Mouse (Mus musculus): ENCODE results near the gene Tprkb. TPM values are rescaled to one million over a fixed set of nuclear protein-coding genes. Genes with fewer than 3 reads are reported as not detected.
"Not testable (repeated sequence)": the region's sequence is repeated elsewhere in the genome, so short reads cannot be mapped to it uniquely, and the experiment has no call there.

Tprkb gene
- total RNA-seq (2022), result 10 to 100 TPM; 12.3 to 14.6 (median 13.8) TPM

DNA sequence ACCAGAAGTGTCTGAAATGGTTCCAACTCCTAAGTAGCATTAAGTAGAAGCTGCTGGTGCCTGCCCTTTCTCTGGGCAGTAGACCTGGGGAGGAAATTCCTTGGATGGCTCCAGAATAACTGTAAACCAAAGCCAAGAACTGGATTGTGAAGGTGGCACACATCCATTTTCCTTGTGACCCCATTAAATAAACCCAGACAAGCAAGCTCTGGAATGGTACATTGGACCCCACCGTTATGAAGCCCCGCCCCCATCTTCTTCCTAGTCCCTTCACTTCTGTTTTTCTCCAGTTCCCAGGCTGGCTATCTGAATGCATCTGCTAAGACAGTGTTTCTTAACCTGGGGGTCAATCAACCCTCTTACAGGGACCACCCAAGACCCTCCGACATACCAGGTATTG is at the start of gene Tprkb:
TSS of gene Tprkb (plus strand) at position 279 of the 400 bp plus-strand sequence.
- DNase-seq (ENCODE audit: low spot score), result no peak

DNA sequence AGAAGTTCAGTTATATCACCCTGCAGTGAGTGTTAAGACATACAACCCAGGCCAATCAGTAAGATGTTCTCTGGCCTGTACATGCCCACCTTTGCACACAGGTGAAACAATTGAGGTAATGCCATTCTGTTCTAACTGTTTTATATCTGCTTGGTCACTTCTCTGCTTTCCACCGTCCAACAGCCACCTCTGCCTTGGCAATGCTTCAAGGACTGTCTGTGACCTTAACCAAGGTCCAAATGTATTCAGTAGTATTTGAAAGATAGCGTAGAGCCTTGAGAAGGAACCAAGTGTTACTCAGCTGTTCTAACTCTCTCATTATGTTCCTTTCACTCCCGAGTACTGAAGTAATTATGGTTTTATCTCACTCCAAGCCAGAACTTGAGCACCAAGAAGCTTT is 49.1 kb upstream of the Tprkb start:
- no peak for DNase-seq (ENCODE audit: low spot score)

DNA sequence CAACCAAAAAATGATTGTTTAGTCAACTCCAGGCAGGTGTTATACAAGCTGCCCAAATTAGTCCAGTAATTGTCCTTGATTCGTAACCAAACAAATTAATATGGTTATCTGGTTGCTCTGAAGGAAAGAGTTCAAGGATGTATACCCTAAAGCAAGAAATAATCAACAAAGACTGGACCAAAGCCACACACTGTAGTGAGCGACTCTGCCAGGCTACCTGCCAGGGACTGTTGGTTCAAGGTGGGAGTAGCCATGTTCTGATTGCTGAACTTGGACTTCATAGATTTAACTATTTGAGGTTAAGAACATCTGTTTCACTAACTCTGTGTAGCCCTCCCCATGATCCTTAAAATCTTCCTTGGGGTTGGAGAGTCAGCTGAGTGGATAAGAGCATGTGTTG is 48.5 kb upstream of the Tprkb start:
- no peak for DNase-seq (ENCODE audit: low spot score)

DNA sequence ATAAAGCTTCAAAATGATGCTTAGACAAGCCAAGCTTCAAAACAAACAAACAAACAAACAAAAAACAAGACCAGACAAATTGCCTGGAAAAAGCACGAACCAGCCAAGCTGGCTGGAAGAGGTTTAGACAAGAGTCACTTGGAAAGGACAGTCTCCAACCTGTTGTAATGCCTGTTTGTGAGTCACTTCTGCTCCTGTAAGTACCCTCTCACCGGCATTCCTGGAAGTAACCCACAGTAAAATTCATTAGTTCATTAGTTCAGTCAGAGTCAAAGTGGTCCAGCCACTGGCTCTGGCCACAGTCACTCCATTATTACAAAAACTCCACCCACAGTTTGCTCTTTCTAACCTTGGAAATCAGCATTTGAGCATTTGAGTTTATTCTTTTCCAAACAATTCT is 47.8 kb upstream of the Tprkb start:
- DNase-seq (ENCODE audit: low spot score), result no peak

DNA sequence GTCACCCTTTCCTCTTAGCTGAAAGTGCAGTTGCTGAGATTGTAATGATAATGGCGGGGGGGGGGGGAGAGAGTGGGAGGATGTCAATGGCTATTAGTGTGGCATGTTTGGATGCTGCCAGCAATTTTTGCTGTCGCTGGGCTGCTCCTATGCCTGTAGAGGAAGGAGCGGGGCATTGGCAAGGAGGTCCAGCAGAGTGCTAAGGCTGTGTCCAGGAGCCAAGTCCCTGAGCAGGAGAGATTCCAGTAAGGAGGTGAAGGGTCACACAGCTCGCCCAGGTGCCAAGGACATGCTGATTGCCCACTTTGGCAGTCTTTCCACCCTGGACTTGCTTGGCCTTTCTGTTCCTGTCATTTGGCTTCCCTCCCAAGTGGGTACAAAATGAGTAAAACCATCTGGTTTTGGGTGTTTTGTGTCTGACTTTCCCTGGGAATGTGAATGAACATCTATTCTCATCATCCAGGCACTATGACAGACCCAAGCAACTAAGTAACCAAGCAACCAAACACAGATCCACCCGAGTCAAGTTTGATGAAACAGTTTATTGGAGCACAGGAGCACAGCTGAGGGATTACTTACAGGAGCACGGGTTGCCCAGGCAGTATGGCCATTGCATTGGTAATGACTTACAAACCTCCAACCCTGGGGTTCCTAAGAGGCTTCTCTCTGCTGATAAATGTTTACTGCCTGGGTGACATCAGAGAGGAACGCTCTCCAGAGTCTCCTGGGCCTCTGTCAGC is 46.6 kb upstream of the Tprkb start:
- not testable (repeated sequence) for DNase-seq (ENCODE audit: low spot score)

DNA sequence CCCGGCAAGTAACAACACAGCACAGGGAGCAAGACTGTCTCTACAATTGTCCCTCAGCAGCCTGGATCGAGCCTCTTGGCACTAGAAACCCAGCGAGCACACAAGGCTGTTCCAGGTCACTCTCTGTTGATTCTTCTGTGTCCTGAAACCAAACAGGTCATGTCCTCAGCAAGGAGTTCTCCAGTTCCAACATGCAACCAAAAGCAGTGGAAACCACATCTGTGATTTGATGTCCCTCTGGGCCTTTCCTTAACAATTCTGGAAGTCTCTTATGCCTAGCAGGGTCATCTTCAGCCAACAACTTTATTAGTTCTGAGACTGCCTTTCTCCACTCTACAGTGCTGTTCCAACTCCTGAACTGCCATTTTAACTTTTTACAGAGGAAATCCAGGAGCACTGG is 45.5 kb upstream of the Tprkb start:
- not testable (repeated sequence) for DNase-seq (ENCODE audit: low spot score)

DNA sequence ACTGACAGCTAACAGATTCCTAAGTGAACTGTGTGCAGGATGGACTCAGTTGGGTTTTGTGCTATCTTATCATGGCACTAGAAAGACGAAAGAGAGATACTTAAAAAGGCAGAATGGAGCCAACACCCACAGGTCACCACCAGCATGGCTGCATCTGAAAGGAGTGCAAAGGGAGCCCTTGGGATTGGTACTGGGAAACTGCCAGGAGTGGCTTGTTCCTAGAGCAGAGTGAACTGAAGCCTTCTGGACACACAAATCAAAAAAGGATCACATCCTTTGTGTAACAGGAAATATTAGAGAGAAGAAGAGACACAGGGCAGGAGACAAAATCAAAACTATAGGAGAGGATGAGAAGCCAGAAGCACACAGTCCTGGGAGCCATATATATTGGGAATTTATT is 44.7 kb upstream of the Tprkb start:
- DNase-seq (ENCODE audit: low spot score), result not testable (repeated sequence)

DNA sequence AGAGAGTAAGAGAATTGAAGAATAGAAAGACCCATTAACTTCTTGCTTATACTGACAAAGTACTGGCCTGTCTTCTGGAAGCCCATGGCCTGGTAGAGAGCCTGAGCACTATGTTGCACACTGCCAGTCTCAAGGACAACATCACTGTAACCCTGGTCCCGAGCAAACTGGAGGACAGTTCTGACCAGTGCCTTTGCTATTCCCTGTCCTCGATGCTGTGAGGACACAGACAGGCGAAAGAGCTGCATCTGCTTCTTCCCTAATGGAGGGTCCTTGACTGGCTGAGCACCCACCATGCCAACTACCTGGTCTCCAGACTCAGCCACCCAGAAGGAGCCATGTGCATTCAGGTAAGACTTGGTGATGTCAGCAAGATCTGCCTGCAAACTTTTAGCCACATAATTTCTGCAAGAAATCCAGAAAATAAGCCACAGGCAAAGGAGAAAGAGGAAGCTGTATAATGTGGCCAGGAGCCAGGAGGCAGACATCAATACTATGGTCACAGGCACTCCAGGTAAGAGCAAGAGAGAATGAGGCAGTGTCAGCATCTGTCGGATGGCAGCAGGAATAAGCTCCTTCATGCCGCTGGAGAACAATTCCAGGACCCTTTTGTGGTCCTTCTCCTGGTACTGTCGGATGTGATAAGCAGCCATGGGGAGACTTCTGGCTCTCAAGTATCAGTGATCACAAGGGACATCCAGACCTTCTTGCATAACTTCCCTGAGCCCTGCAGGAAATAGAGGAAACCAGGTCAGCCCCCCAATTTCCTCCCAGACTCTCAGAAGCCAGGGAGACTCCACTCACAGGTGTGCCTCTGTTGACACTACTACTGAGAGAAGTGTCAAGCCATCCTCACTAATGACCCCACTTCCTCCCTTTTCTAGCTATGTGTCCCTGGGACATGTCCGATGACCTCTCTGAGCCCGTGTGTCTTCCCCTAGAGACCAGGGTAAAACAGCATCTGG is 43.7 kb upstream of the Tprkb start:
- DNase-seq (ENCODE audit: low spot score), result no peak

DNA sequence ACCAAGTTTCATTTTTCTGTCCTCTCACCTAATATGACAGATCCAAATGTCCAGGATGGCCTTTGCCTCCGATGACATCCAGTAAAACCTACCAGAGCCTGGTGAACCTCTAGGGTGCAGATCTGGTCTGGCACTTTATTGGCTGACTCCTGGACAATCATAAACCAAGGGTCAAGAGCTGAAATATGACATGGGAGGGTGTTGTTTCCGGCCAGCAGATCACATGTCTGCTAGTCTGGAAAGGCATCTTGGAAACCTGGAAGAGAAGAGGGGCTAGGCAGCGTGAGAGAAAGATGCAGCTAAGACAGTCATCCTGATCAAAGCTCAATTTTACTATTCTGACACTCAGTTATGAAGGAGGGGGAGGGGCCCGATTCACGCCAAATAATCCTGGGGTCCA is 42.7 kb upstream of the Tprkb start, which contains the start of gene Nat8f2:
TSS of gene Nat8f2 (minus strand) at position 153 of the 400 bp plus-strand sequence.
- DNase-seq (ENCODE audit: low spot score), result not testable (repeated sequence)

DNA sequence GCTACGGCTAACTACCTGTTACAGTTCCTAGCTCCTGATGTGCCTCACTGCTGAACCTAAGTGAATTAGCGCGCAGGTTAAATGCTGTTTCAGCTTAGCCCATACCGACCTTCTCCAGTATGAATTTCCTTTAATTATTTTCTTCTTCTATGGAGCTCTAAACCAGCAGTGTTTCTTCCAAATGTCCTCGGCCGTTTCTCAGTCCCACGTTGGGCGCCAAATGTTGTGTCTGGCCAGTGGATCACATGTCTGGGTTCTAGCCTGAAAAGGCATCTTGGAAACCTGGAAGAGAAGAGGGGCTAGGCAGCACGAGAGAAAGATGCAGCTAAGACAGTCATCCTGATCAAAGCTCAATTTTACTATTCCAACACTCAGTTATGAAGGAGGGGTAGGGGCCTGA is 28.4 kb upstream of the Tprkb start:
- not testable (repeated sequence) for DNase-seq (ENCODE audit: low spot score)

DNA sequence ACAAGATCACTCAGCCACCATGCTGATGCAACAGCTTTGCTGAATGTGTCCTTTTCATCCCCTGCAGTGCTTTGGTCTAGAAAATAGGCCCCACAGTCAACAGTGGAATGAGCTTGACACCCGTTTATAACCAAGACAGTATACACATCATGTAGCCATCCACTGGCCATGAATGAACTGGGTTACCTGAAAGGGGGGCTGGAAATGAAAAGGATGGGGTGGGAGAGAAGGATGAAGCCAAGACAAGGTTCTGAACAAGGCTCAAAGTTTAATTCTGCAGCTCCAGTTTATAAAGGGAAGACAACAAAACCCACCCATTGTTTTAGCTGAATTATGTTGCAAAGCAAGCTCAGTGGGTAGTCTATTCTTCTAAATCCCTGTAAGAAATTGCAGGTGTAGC is 27.4 kb upstream of the Tprkb start:
- DNase-seq (ENCODE audit: low spot score), result no peak

DNA sequence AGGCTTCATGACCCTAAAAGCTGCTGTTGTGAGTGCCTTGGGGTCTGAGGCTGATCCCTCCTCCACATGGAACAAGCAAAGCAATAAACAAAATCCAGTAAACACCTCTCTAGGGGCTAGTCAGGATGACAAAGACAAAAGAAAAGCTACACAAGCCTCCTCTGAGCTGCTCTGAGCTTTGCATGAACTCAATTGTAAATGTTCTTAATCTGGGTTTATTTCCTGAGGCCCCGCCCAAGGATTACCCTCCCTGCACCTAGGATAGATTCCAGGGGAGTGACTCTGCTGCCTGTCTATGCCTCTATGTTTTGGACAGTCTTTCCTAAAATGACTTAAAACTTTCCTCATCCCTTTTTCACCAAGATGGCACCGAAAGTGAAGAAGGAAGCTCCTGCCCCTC is 22.7 kb upstream of the Tprkb start:
- DNase-seq (ENCODE audit: low spot score), result no peak

DNA sequence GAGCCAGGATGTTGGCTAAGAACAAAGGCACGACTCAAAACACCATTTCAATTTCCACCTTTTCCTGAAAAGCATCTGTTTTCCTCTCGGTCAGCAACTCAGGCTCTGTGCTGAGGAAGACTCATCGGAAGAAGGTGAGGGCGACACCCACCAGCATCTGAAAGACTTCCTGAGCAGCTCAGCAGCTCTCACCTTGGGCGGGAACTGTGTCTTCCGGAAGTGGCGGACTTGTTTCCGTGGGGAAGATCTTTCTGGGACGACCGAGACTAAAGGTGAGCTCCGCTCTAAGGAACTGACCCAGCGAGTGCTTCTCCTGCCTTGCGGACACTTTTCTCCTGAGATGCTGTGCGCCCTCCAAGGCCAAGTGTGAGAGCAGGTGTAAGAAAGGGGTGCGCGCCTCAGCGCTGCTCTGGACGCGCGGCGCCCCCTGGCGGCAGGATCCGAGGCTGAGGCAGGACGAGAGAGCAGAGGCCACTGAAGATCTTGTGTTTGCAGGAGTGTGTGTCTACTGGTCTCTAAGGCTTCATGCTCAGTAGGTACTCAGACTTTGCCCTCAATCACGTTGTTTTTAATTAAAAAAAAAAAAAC is 16.5 kb upstream of the Tprkb start:
- not testable (repeated sequence) for DNase-seq (ENCODE audit: low spot score)

DNA sequence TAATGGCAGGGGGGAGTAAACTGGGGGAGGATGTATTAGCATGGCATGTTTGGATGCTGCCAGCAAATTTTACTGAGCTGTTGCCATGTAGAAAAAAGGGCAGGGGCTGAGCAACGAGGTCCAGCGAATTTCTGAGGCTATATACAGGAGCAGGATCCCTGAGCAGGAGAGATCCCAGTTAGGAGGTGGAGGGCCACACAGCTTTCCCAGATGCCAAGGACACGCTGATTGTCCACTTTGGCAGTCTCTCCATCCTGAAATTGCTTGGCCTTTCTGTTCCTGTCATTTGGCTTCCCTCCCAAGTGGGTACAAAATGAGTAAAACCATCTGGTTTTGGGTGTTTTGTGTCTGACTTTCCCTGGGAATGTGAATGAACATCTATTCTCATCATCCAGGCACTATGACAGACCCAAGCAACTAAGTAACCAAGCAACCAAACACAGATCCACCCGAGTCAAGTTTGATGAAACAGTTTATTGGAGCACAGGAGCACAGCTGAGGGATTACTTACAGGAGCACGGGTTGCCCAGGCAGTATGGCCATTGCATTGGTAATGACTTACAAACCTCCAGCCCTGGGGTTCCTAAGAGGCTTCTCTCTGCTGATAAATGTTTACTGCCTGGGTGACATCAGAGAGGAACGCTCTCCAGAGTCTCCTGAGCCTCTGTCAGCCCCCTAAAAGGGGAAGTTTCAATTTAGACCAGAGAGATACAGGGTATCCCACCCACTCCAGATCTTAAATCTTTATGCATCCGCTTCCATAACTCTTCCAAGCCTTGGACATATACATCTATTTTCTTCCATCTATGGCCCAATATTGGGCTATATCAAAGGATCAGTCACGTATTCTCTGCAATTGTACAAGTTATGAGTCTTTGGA is 12.8 kb upstream of the Tprkb start:
- DNase-seq (ENCODE audit: low spot score), result not testable (repeated sequence)

DNA sequence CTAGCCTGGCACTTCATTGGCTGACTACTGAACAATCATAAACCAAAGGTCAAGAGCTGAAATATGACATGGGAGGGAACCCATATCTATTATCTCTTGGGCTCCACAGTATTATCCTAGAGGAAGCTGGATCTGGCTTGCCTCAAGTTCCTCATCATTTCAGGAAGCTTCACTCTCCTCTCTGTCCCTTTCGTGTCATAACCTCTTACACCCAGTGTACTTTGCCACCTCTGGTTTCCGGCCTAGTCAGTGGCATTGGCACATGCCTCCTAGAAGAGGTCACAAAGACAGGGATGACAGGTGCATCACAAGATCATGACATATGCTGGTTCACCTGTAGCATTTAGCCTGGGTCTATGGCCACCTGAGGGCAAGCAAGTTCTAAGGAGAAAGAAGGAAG is 9.4 kb upstream of the Tprkb start:
- DNase-seq (ENCODE audit: low spot score), result no peak

DNA sequence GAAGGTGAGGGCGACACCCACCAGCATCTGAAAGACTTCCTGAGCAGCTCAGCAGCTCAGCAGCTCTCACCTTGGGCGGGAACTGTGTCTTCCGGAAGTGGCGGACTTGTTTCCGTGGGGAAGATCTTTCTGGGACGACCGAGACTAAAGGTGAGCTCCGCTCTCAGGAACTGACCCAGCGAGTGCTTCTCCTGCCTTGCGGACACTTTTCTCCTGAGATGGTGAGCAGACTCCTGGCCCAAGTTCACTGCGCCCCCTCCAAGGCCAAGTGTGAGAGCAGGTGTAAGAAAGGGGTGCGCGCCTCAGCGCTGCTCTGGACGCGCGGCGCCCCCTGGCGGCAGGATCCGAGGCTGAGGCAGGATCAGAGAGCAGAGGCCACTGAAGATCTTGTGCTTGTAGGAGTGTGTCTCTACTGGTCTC is 7.0 kb upstream of the Tprkb start, which contains the start of gene Nat8f4:
TSS of gene Nat8f4 (minus strand) at position 243 of the 420 bp plus-strand sequence.
- DNase-seq (ENCODE audit: low spot score), result peak; percentile 57

DNA sequence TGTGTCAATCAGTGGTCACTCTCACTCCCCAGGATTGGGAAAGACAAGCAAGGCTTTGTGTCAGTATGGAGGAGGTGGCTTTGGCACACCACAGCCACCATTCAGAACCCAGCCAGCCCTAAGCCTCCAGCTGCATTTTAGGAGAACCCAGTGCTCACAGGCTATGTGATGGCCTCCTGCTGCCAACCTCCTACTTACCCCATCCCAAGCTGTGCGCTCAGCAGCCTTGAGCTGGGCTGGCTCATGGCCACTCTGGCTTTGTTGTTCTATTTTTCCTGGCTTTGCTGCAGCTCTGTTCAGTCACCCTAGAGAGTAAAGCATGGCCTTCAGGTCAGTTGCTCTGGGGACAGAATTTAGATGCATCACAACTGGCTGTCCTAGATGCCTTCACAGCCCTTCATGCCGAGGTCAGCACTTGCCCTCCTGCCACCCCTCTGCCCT is 4.7 kb upstream of the Tprkb start:
- DNase-seq (ENCODE audit: low spot score), result not testable (repeated sequence)

DNA sequence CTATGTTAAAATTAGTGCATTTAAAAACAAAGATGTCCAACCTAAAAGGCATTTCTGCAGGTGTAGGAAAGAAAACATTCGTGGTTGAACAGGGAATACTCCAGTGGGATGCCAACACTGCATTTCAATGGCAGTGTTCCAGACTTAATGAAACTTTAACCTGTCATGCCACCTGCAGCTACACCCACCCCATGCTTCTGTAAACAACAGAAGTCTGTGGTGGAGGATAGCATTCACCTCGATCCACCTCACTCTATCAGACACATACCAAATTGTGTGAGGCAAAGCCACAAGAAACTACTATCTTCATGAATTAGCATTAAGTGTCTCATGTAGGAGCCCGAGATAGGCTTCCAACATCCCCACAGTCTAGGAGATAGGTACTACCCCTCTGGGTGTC is 3.3 kb upstream of the Tprkb start:
- DNase-seq (ENCODE audit: low spot score), result no peak

DNA sequence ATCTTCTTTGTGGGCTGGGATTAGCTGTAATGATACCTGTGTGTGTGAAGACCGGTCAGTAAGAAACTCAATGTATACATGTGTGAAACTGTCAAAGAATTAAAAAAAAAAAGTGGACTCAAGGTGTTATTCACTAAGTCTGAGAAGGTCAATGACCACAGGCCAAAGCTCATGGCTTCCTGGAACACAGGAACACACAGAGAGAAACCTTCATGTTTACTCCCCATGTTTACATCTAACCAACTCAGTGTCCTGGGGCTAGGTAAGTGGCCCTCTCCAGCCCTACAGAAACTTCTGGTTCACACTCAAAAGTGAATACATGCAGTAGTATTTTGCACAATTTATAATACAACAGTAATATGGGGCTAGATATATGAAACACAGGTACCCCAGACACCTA is 2.0 kb upstream of the Tprkb start:
- no peak for DNase-seq (ENCODE audit: low spot score)

DNA sequence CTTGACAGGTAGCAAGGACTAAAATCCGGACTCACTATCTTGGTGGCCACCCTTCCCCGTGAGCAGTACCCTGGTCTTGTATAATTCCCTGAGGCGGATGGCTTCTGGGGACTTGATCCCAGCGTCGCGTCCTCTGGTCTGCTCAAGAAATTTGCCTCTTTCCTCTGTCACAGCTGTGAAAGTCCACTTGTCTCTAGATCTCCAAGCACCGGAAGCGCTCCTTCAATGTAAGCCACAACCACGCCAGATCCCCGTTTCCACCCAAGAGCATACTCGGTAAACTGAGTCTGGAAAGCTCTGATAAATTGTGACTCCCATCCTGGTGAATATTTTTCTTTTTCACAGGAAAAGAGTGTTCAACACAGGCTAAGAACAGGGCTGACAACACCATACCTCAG is 3.5 kb downstream of the Tprkb start:
- DNase-seq (ENCODE audit: low spot score), result no peak
